Mouse (Mus musculus) liver, adult 2 months (tissue): ENCODE measurements around the gene Evi5. TPM values are rescaled to one million over a fixed set of nuclear protein-coding genes. Genes with fewer than 3 reads are reported as not detected.

Experiments used
- DNase-seq: peaks from one replicate; pipeline ENCODE4 v3.0.0-alpha.2; 2011; ENCODE audit warnings: low read depth, low spot score; ENCODE audit errors: extremely low read depth
- H3K27ac ChIP-seq: fragments of 200-500 bp; replicated peaks from 2 replicates; pipeline ENCODE4 v1.5.1; 2012; ENCODE audit warnings: low read depth, mild to moderate bottlenecking, control low read depth, inconsistent platforms, low read length; ENCODE audit not compliant: insufficient read depth
- H3K27me3 ChIP-seq: fragments of 200-500 bp; 2 replicates; pipeline ENCODE4 v1.6.1; 2012; ENCODE audit warnings: mild to moderate bottlenecking, moderate library complexity, low read length, inconsistent platforms; ENCODE audit not compliant: control insufficient read depth, insufficient read depth
- H3K36me3 ChIP-seq: fragments of 200-500 bp; 2 replicates; pipeline ENCODE4 v1.6.1; 2012; ENCODE audit warnings: low read length, inconsistent platforms; ENCODE audit not compliant: control insufficient read depth, insufficient read depth
- H3K4me1 ChIP-seq: fragments of 200-500 bp; 2 replicates; pipeline ENCODE4 v1.6.1; 2011; ENCODE audit warnings: low read length; ENCODE audit not compliant: control insufficient read depth, insufficient read depth
- H3K4me3 ChIP-seq: fragments of 200-500 bp; 2 replicates; pipeline ENCODE4 v1.5.1; 2011; ENCODE audit warnings: low read depth, mild to moderate bottlenecking, control low read depth, low read length, moderate library complexity; ENCODE audit not compliant: insufficient read depth
- H3K79me2 ChIP-seq: fragments of 200-500 bp; 2 replicates; pipeline ENCODE4 v1.6.1; 2012; ENCODE audit warnings: inconsistent platforms, mild to moderate bottlenecking, low read length, moderate library complexity; ENCODE audit not compliant: control insufficient read depth, insufficient read depth
- H3K9ac ChIP-seq: fragments of 200-500 bp; 2 replicates; pipeline ENCODE4 v1.6.1; 2012; ENCODE audit warnings: low read depth, mild to moderate bottlenecking, control low read depth, inconsistent platforms, low read length
- CTCF ChIP-seq: fragments of 200-500 bp; IDR thresholded peaks from 2 replicates; pipeline ENCODE4 v1.5.1; 2011; ENCODE audit warnings: low read depth, low read length, control low read depth
- POLR2A ChIP-seq: fragments of 200-500 bp; IDR thresholded peaks from 2 replicates; pipeline ENCODE4 v1.6.1; 2011; ENCODE audit warnings: low read length, control low read depth; ENCODE audit not compliant: insufficient read depth; ENCODE audit errors: extremely low read depth
- WGBS: fragments of 180-500 bp; shearing (Covaris S2); methylation state at CpG from one replicate; pipeline ENCODE4 v1.1.7; 2018; 5-methylcytosine and 5-hydroxymethylcytosine counted together
- polyA plus RNA-seq: library from polyadenylated mRNA; depleted of rRNA; stranded (reverse); fragments of >200 nt; gene quantifications from 2 replicates; pipeline ENCODE4 v1.2.3, GENCODE M21; 2012
- total RNA-seq: library from RNA; depleted of rRNA; stranded (reverse); fragments of >200 nt; gene quantifications from 2 replicates; pipeline ENCODE4 v1.2.3, GENCODE M21; 2014

Evi5 gene
- total and polyA plus RNA-seq, 2 experiments: 29.0 to 118 TPM

GRCm38 (mm10) chr5:107793927-107794326, 81.0 kb downstream of the Evi5 start:
- WGBS: 23% methylated on average over 2 of the region's 2 CpGs
- peak; percentile 40 for DNase-seq
- H3K27ac ChIP-seq: no peak overlapping the region
- H3K36me3 ChIP-seq: peaks cover 53% of the 10 kb centered on the region
- H3K9ac ChIP-seq: no peak overlapping the region
- no peaks in the 10 kb centered on the region for H3K27me3 ChIP-seq
- H3K4me1 ChIP-seq: peaks cover 2% of the 10 kb centered on the region; the same call in 1 of the 2 replicates
- H3K79me2 ChIP-seq: 0 out of 2 replicates have a peak, but pooled peaks cover 4% of the 10 kb centered on the region
- no peak overlapping the region for H3K4me3 ChIP-seq
- TF ChIP-seq POLR2A (no peak), CTCF (0 out of 2 replicates have a peak, but pooled peaks have one; percentile 6)

- Histone ChIP-seq H3K27ac (no peak overlapping the region), H3K79me2 (0 out of 2 replicates have a peak, but pooled peaks cover 4% of the 10 kb centered on the region), H3K4me3 (no peak overlapping the region), H3K9ac (no peak overlapping the region), H3K36me3 (peaks cover 50% of the 10 kb centered on the region), H3K4me1 (peaks cover 2% of the 10 kb centered on the region; the same call in 1 of the 2 replicates), H3K27me3 (no peaks in the 10 kb centered on the region)
- TF ChIP-seq POLR2A (no peak), CTCF (no peak)
- 10% methylated on average over 3 of the region's 3 CpGs for WGBS
- DNase-seq: peak; percentile 86
These were observed 81.6 kb downstream of the Evi5 start for GRCm38 (mm10) chr5:107793258-107793657.

- 82% methylated on average over 3 of the region's 3 CpGs for WGBS
- no peak overlapping the region for H3K4me3 ChIP-seq
- peaks cover 47% of the 10 kb centered on the region for H3K36me3 ChIP-seq
- TF ChIP-seq CTCF (no peak), POLR2A (no peak)
- DNase-seq: peak; percentile 43
- no peaks in the 10 kb centered on the region for H3K27me3 ChIP-seq
- peaks cover 2% of the 10 kb centered on the region; the same call in 1 of the 2 replicates for H3K4me1 ChIP-seq
- H3K9ac ChIP-seq: no peak overlapping the region
- no peak overlapping the region for H3K27ac ChIP-seq
- H3K79me2 ChIP-seq: 0 out of 2 replicates have a peak, but pooled peaks cover 4% of the 10 kb centered on the region
These were observed 82.4 kb downstream of the Evi5 start for GRCm38 (mm10) chr5:107792516-107792915.

GRCm38 (mm10) chr5:107791966-107792365, 82.9 kb downstream of the Evi5 start:
- no peak overlapping the region for H3K4me3 ChIP-seq
- H3K27ac ChIP-seq: no peak overlapping the region
- TF ChIP-seq POLR2A (no peak), CTCF (no peak)
- 61% methylated on average over 2 of the region's 2 CpGs for WGBS
- peaks cover 48% of the 10 kb centered on the region for H3K36me3 ChIP-seq
- H3K4me1 ChIP-seq: peaks cover 2% of the 10 kb centered on the region; the same call in 1 of the 2 replicates
- H3K27me3 ChIP-seq: no peaks in the 10 kb centered on the region
- DNase-seq: no peak
- 0 out of 2 replicates have a peak, but pooled peaks cover 4% of the 10 kb centered on the region for H3K79me2 ChIP-seq
- H3K9ac ChIP-seq: no peak overlapping the region

- no peak for DNase-seq
- TF ChIP-seq CTCF: peak; percentile 38; the same call in 1 of the 2 replicates
- TF ChIP-seq POLR2A: no peak
- Histone ChIP-seq H3K9ac (no peak overlapping the region), H3K4me3 (no peak overlapping the region), H3K36me3 (peaks cover 46% of the 10 kb centered on the region), H3K4me1 (peaks cover 2% of the 10 kb centered on the region; the same call in 1 of the 2 replicates), H3K27me3 (no peaks in the 10 kb centered on the region), H3K79me2 (no peaks in the 10 kb centered on the region), H3K27ac (no peak overlapping the region)
- 81% methylated on average over 5 of the region's 5 CpGs for WGBS
These were observed 85.4 kb downstream of the Evi5 start for GRCm38 (mm10) chr5:107789492-107789891.

- no peak for DNase-seq
- Histone ChIP-seq H3K4me3 (no peak overlapping the region), H3K9ac (no peak overlapping the region), H3K79me2 (no peaks in the 10 kb centered on the region), H3K36me3 (peaks cover 46% of the 10 kb centered on the region), H3K27ac (no peak overlapping the region), H3K27me3 (no peaks in the 10 kb centered on the region), H3K4me1 (no peaks in the 10 kb centered on the region; the same call in 1 of the 2 replicates)
- TF ChIP-seq POLR2A (no peak), CTCF (no peak)
- 88% methylated on average over 7 of the region's 7 CpGs for WGBS
These were observed 87.0 kb downstream of the Evi5 start for GRCm38 (mm10) chr5:107787682-107788443.
